Mouse (Mus musculus): Measurements from ENCODE around the gene Nacc1. TPM values are rescaled to one million over a fixed set of nuclear protein-coding genes. Genes with fewer than 3 reads are reported as not detected.

Nacc1 gene
- total RNA-seq, 2 experiments from 2014 or later = 91.8 to 93.9 TPM

DNA sequence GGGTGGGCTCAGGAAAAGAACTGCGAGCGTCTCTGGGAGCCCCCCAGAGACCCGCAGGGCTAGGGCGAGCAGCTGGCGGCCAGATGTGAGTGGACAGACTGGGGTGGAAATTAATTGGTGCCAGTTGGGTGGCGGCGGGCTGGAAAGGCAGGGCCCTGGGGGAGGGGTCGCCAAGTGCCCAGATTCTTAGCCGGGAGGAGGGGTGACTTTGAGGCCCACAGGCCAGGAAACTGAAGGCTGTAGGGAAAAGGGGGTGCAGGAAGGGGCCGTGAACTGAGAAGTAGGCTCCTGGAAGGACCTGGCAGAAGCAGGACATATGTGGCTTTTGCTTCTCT, 31.5 kb downstream of the Nacc1 start:
- TF ChIP-seq CTCF (conservative IDR thresholded peaks at IDR 0.05) = no peak
- H3K27ac ChIP-seq = peak overlapping the region; percentile 85
- H3K4me3 ChIP-seq = peak overlapping the region; percentile 39
- DNase-seq (ENCODE audit: low spot score in 2 of 2) = no peak

DNA sequence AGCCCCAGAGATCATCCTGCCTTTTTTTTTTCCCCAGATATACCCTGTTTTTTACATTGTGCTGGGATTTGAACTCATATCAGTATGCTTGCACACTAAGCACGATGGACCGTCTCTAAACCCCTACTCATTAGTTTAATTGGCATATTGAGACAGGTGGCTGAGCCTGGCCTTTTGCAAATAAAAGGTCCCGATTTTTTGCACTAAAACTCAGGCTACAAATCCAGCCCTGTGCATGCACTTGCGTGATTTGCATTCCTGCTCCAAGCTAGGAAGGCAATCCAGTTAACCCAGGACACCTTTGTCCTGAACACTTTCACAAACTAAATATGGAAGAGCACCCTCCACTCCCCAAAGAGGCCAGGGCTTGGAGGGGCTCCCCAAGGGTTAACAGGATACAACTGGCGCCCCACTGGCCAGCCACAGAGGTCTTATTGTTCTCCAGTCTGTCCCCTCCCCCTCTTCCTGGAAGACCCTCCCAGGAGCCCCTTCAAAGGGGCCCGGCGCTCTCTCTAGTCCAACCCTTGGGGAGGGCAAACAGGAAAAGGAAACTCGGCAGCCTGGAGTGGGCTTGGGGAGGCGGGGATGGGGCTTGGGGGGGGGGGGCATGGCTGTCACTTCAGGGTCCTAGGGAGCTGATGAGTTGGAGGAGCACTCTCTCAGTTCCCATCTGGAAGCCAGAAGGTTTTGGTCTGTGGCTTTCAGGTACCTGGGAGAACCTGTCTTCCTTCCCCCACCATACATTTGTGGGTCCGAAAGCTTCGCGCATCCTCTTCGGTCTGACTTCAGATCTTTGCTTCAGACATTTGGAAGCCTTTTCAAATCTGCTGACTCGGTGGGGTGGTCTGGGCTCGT, 32.1 kb downstream of the Nacc1 start:
- no peak for DNase-seq (ENCODE audit: low spot score in 2 of 2)
- no peak for TF ChIP-seq CTCF (conservative IDR thresholded peaks at IDR 0.05)
- Histone ChIP-seq H3K4me3 (peak overlapping the region; percentile 39), H3K27ac (peak overlapping the region; percentile 85)

DNA sequence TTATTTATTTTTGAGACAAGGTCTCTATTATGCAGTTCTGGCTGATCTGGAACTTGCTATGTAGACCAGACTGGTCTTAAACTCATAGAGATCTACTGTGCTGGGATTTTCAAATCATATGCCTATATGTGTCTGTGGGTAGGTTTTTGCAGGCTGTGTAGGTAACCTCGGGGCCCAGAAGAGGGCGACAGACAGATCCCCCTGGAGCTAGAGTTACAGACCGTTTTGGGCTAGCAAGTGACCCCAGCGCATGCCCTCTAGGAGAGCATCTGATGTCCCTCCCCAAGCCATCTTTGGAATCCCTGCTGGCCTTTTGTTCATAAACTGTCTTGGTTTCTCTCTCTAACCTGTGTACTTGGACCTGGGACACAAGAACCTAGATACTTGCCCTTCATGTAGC, 33.1 kb downstream of the Nacc1 start:
- TF ChIP-seq CTCF (conservative IDR thresholded peaks at IDR 0.05) = peak; percentile 51
- 0 out of 2 replicates have a peak overlapping the region, but pooled peaks have one; percentile 65 for H3K27ac ChIP-seq
- H3K4me3 ChIP-seq = no peak overlapping the region
- DNase-seq (ENCODE audit: low spot score in 2 of 2) = no peak

DNA sequence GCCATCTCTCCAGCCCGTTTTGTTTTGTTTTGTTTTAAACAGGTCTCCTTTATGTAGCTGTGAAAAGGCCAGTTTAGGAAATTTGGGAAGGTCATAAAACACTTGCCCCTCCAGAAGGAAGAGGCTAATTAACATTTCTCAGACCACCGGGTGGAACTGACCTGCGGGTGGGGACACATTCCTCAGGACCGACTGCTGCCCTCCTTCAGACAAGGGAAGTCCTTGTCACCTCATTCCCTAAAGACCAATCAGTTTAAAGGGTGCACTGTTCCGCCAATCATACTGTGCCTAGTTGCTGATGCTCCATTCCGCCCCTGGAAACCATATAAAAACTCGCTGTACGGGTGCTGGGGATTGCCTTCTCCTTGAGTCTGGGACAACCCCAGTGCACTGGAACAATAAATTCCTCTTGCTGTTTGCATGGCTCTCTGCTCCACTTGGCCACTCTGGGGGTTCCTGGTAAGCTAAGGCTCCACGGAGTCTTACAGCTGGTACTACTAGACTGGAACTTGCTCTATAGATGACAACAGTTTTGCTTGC, 34.5 kb downstream of the Nacc1 start:
- no peak for DNase-seq (ENCODE audit: low spot score in 2 of 2)
- TF ChIP-seq CTCF (conservative IDR thresholded peaks at IDR 0.05) = no peak
- no peak overlapping the region for H3K27ac ChIP-seq
- no peak overlapping the region for H3K4me3 ChIP-seq

DNA sequence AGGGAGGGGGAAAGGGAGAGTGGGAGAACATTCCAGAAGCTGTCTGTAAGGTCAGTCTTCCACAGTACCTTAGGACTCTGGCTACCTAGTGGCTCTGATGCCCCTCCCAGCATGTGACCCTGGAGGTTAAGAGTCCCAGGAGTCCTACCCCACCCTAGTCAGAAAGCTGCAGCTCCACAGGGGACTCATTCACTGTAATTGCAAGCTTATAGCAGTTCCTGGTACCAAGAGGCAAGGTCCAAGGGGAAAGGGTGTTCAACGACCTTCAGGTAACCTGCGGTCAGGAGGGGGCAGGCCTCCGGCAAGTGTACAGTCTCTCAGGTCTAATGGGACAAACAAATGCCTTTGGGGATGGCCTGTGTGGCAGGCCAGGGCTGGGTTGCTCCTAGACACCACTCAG, 37.4 kb downstream of the Nacc1 start:
- no peak for DNase-seq (ENCODE audit: low spot score in 2 of 2)
- H3K27ac ChIP-seq = no peak overlapping the region
- TF ChIP-seq CTCF (conservative IDR thresholded peaks at IDR 0.05) = no peak
- H3K4me3 ChIP-seq = no peak overlapping the region

DNA sequence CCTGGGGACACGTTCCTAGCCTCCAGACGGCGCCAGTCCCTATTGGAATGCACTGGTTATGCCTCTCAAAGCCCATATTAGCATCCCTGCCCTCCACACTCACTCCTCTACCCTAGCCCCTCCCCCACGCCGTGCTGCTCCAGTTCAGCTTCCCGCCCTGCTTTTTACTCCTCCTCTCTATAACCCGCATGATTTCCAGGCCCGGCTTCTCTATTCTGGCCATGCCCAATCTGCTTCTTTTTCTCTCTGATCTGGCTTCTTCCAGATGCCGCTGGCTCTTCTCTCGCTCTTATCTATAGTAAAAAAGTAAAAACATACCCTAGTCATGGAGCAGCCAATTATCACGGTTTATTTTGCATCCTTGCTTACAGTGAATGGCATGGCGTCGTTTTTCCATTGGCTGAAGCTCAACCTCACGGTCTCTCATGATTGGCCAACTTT, 40.2 kb downstream of the Nacc1 start:
- no peak for DNase-seq (ENCODE audit: low spot score in 2 of 2)
- Histone ChIP-seq H3K27ac (no peak overlapping the region), H3K4me3 (peak overlapping the region; percentile 3; the same call in 1 of the 2 replicates)
- no peak for TF ChIP-seq CTCF (conservative IDR thresholded peaks at IDR 0.05)

DNA sequence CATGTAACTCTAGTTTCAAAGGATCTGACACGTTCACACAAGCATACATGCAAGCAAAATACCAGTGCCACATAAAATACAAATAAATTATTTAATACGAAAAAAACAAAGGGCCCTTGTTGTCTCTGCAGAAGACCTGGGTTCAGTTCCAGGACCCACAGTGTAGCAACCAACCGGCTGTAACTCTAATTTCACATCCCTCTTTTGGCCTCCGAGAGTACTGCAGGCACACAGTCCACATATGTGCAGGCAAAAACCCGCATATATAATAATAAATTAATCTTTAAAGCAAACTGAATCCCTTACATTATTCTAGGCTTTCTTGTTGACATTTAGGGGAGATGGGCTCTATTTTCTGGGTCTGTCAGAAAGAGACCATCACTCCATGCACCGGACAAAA, 40.9 kb downstream of the Nacc1 start:
- Histone ChIP-seq H3K4me3 (no peak overlapping the region), H3K27ac (no peak overlapping the region)
- no peak for DNase-seq (ENCODE audit: low spot score in 2 of 2)
- peak; percentile 59 for TF ChIP-seq CTCF (conservative IDR thresholded peaks at IDR 0.05)

DNA sequence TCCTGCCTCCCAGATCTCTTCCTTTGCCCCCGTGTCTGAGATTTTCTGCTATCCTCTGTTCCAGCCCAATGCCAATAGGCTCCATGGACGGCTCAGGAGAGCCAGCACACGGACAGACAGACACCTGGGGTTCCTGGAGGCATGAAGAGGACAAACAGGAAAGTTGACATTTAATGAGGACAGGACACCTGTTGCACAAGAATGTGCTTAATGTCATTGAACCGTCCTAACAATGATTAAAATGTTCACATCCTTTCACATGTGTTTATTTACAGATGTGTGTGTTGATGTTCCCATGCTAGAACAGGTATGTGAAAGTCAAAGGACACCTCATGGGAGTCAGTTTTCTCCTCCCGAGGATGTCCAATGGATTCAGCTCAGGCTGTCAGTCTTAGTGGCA, 44.6 kb downstream of the Nacc1 start:
- TF ChIP-seq CTCF (conservative IDR thresholded peaks at IDR 0.05) = no peak
- H3K4me3 ChIP-seq = no peak overlapping the region
- no peak for DNase-seq (ENCODE audit: low spot score in 2 of 2)
- no peak overlapping the region for H3K27ac ChIP-seq

DNA sequence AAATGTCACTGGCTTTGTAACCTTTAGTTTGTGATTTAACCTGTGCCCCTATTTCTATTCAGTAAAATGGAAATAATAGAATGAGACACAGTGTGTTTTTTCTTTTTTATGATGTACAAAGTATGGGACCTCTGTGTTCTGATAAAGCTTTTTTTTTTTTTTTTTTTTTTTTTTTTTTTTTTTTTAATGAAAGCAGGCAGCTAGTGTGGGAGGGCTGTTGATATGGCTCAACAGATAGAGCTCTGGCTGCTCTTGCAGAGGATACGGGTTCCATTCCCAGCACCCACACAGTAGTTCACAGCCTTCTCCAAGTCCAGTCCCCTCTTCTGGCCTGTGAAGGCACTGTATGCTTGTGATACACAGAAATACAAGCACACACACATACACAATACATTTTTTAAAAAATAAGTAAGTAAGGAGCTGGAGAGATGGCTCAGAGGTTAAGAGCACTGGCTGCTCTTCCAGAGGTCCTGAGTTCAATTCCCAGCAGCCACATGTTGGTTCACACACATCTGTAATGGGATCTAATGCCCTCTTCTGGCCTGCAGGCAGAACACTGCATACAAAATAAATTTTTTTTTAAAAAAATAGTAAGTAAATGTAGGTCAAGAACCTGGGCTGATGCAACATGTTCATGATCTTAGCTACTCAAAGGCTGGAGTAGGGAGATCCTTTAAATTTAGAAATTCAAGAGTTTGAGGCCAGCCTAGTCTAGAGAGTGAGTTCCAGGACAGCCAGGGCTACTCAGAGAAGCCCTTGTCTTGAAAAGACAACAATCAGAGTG, 45.9 kb downstream of the Nacc1 start:
- Histone ChIP-seq H3K27ac (no peak overlapping the region), H3K4me3 (no peak overlapping the region)
- no peak for DNase-seq (ENCODE audit: low spot score in 2 of 2)
- TF ChIP-seq CTCF (conservative IDR thresholded peaks at IDR 0.05) = peak; percentile 41; the same call in 1 of the 2 replicates

DNA sequence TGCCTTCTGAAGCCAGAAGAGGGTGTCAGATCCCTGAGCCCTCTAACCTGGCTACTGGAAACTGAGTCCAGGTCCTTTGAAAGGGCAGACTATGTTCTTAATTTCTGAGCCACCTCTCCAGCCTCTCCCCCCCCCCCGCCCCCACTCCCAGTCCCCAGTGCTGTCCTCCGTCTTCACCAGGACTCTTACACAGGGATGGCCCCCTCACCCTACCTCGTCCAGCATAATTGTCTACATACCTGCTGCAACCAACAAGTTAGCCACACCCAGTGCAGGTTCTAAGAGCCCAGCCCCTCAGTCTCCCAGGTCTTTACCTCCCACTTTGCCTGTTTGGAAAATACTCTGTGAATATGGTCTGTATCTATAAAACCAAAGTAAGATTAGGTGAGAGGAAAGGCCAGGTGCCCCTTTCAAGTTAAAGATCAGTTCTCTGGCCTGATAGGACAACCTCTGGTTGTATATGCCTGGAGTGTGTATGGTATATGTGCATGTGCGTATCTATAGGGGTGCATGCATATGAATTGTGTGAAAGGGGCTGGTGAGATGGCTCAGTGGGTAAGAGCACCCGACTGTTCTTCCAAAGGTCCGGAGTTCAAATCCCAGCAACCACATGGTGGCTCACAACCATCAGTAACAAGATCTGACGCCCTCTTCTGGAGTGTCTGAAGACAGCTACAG, 46.9 kb downstream of the Nacc1 start:
- no peak overlapping the region for H3K27ac ChIP-seq
- TF ChIP-seq CTCF (conservative IDR thresholded peaks at IDR 0.05) = peak; percentile 20; the same call in 1 of the 2 replicates

DNA sequence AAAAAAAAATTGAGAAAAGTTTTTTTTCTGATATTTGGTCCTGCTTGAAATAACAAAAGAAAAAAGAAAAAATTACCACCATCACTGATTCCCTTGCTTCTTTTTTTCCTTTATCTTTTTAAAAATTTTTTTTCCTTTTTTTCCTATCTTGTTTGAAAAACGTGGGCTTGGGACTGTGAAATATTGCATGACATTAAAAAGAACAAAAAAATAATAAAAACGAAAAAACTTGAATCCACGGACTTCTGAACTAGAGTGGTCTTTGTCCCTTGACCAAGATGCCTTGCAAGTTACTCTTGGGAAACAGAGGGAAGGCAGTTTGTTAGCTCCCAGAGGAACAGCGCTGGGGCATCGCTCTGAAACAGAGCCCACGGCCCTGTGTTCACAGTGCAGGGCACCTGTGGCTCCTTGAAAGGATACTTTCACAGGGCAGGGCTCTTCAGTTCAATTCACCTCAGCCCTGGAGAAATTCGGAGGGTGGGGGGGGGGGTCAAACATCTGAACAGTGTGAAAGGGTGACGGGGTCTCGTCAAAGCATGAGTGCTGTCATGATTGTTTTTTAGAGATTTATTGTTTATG, 47.6 kb downstream of the Nacc1 start:
- peak overlapping the region; percentile 58 for H3K4me3 ChIP-seq
- no peak for DNase-seq (ENCODE audit: low spot score in 2 of 2)
- no peak for TF ChIP-seq CTCF (conservative IDR thresholded peaks at IDR 0.05)
- H3K27ac ChIP-seq = peak overlapping the region; percentile 77

More for the DNA sequence above, 46.9 kb downstream of the Nacc1 start:
- H3K4me3 ChIP-seq = no peak overlapping the region
- no peak for DNase-seq (ENCODE audit: low spot score in 2 of 2)
